Mouse (Mus musculus) G1E (cell line): ENCODE results near the gene Prx. TPM values are rescaled to one million over a fixed set of nuclear protein-coding genes. Genes with fewer than 3 reads are reported as not detected.

Experiments used
- ATAC-seq: 2 replicates; pipeline ENCODE4 v1.8.0; 2016; ENCODE audit warnings: mild to moderate bottlenecking; ENCODE audit not compliant: insufficient number of reproducible peaks, poor library complexity, low FRiP score, severe bottlenecking; ENCODE audit errors: extremely low read depth
- DNase-seq: peaks from one replicate; pipeline ENCODE4 v3.0.0; 2012; ENCODE audit warnings: low spot score
- H3K27me3 ChIP-seq: 2 replicates; pipeline ENCODE4 v1.6.1; 2012; ENCODE audit warnings: mild to moderate bottlenecking, low read length, inconsistent platforms; ENCODE audit not compliant: insufficient read depth
- H3K36me3 ChIP-seq: replicated peaks from 2 replicates; pipeline ENCODE3; 2012; ENCODE audit warnings: mild to moderate bottlenecking, inconsistent platforms
- H3K4me1 ChIP-seq: 2 replicates; pipeline ENCODE4 v1.6.1; 2012; ENCODE audit warnings: low read depth, low read length, inconsistent platforms, mixed read lengths; ENCODE audit not compliant: insufficient read depth
- H3K4me3 ChIP-seq: 2 replicates; pipeline ENCODE4 v1.5.1; 2012; ENCODE audit warnings: low read depth, mild to moderate bottlenecking, inconsistent platforms, low read length, moderate library complexity, mixed read lengths
- H3K9me3 ChIP-seq: replicated peaks from 2 replicates; pipeline ENCODE4 v1.6.1; 2012; ENCODE audit warnings: inconsistent platforms
- CTCF ChIP-seq: IDR thresholded peaks from 2 replicates; pipeline ENCODE4 v1.5.1; 2012; ENCODE audit warnings: low read depth, low read length, inconsistent platforms, mixed read lengths
- GATA1 ChIP-seq: IDR thresholded peaks from 2 replicates; pipeline ENCODE4 v1.6.1; 2012; ENCODE audit warnings: borderline replicate concordance, low read length, inconsistent platforms, mixed read lengths
- GATA2 ChIP-seq: IDR thresholded peaks from 2 replicates; pipeline ENCODE4 v1.6.1; 2012; ENCODE audit warnings: low read depth, low read length, inconsistent platforms, borderline replicate concordance
- POLR2AphosphoS5 ChIP-seq: IDR thresholded peaks from 2 replicates; pipeline ENCODE4 v1.6.1; 2012; ENCODE audit warnings: low read depth, low read length, inconsistent platforms; ENCODE audit not compliant: insufficient replicate concordance
- TAL1 ChIP-seq: conservative IDR thresholded peaks from 2 replicates; pipeline ENCODE4 v1.6.1; 2012; ENCODE audit warnings: low read depth, low read length, inconsistent platforms, mixed read lengths
- polyA plus RNA-seq: library from polyadenylated mRNA; stranded (reverse); fragments of >175 nt; gene quantifications from 2 replicates; pipeline ENCODE4 v1.2.3, GENCODE M21; 2012
- total RNA-seq, 2 experiments: library from RNA; stranded (forward) in 1 of 2; stranded (reverse) in 1 of 2; fragments of 200-1000 nt in 1 of 2; fragments of >200 nt in 1 of 2; fragmentation: Nextera tagmentation in 1 of 2; gene quantifications; 2 replicates each; pipeline ENCODE4 v1.2.3; 2014 to 2017

Prx gene
- total and polyA plus RNA-seq, 3 experiments, result 1.3 to 2.3 (median 1.7) TPM

DNA sequence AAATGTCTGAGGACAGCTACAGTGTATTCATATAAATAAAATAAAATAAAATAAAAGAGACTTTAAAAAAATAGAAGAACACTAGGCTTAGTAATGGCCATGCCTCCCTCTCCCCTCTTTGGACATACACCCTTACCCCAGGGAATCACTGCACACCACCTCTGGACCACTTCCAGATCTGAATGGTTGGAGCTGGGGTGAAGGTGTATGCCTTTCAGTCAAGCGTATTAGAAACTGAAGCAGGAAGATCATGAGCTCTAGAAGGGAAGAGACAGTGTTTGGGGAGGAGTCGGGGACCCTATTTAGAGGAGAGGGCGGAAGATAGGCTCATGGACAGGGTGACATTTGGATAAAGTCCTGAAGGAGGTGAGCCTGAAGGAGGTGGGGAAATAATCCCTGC is 18.6 kb upstream of the Prx start:
- no peak for ATAC-seq
- H3K4me1 ChIP-seq, result peaks cover 84% of the 10 kb centered on the region

GRCm38 (mm10) chr7:27480927-27481626 is 18.0 kb upstream of the Prx start:
- H3K36me3 ChIP-seq, result peaks cover 28% of the 10 kb centered on the region
- ATAC-seq, result no peak
- no peaks in the 10 kb centered on the region for H3K9me3 ChIP-seq
- TF ChIP-seq GATA2 (no peak), POLR2AphosphoS5 (no peak), TAL1 (no peak), CTCF (no peak), GATA1 (no peak)
- H3K4me3 ChIP-seq, result peak overlapping the region; percentile 67
- no peaks in the 10 kb centered on the region for H3K27me3 ChIP-seq
- no peak for DNase-seq
- H3K4me1 ChIP-seq, result peaks cover 81% of the 10 kb centered on the region

More for the DNA sequence above, 18.6 kb upstream of the Prx start:
- peak overlapping the region; percentile 67; the same call in 1 of the 2 replicates for H3K4me3 ChIP-seq
- H3K27me3 ChIP-seq, result no peaks in the 10 kb centered on the region
- H3K36me3 ChIP-seq, result peaks cover 34% of the 10 kb centered on the region
- H3K9me3 ChIP-seq, result no peaks in the 10 kb centered on the region
- no peak for DNase-seq
- TF ChIP-seq CTCF, result no peak
- no peak for TF ChIP-seq POLR2AphosphoS5
- TF ChIP-seq TAL1, result no peak
- TF ChIP-seq GATA1, result no peak
- no peak for TF ChIP-seq GATA2

GRCm38 (mm10) chr7:27481627-27481969 is 17.5 kb upstream of the Prx start:
- Histone ChIP-seq H3K36me3 (peaks cover 23% of the 10 kb centered on the region), H3K27me3 (no peaks in the 10 kb centered on the region), H3K4me1 (peaks cover 77% of the 10 kb centered on the region), H3K4me3 (peak overlapping the region; percentile 67), H3K9me3 (no peaks in the 10 kb centered on the region)
- ATAC-seq (peak; percentile 90), DNase-seq (peak; percentile 90)
- no peak for TF ChIP-seq POLR2AphosphoS5
- no peak for TF ChIP-seq GATA2
- no peak for TF ChIP-seq TAL1
- TF ChIP-seq GATA1, result no peak
- TF ChIP-seq CTCF, result no peak

DNA sequence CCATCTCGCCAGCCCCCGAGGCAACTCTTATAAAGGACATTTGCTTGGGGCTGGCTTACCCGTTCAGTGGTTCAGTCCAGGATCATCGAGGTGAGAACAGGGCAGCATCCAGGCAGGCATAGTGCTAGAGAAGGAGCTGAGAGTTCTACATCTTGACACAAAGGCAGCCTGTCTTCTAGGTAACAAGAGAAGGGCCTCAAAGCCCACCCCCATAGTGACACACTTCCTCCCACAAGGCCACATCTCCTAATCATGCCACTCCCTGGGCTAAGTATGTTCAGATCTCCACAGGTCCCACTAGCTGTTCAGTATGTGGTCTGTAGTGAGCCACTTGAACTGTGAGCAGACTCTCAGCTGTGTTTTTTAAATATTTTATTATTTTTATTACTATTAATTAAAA is 15.3 kb upstream of the Prx start:
- Histone ChIP-seq H3K27me3 (no peaks in the 10 kb centered on the region), H3K9me3 (no peaks in the 10 kb centered on the region), H3K4me3 (no peak overlapping the region; the same call in 1 of the 2 replicates), H3K4me1 (peaks cover 73% of the 10 kb centered on the region), H3K36me3 (peaks cover 14% of the 10 kb centered on the region)
- TF ChIP-seq GATA2, result no peak
- no peak for TF ChIP-seq POLR2AphosphoS5
- TF ChIP-seq CTCF, result no peak
- no peak for TF ChIP-seq GATA1
- TF ChIP-seq TAL1, result no peak
- ATAC-seq, result no peak
- DNase-seq, result no peak

- no peaks in the 10 kb centered on the region for H3K27me3 ChIP-seq
- H3K4me1 ChIP-seq, result peaks cover 74% of the 10 kb centered on the region
- peak; percentile 51 for DNase-seq
- no peaks in the 10 kb centered on the region for H3K9me3 ChIP-seq
- TF ChIP-seq CTCF, result no peak
- TF ChIP-seq TAL1, result no peak
- no peak for TF ChIP-seq POLR2AphosphoS5
- no peak for TF ChIP-seq GATA2
- no peak for TF ChIP-seq GATA1
- no peak for ATAC-seq
- H3K36me3 ChIP-seq, result peaks cover 23% of the 10 kb centered on the region
- peak overlapping the region; percentile 77 for H3K4me3 ChIP-seq
These were observed 12.9 kb upstream of the Prx start for GRCm38 (mm10) chr7:27486102-27486769.
